Mouse (Mus musculus): ENCODE data around the gene Shld1. TPM values are rescaled to one million over a fixed set of nuclear protein-coding genes. Genes with fewer than 3 reads are reported as not detected.

Gene Shld1
- polyA plus RNA-seq, 1 experiment from 2014 or later, result 14.1 TPM

DNA sequence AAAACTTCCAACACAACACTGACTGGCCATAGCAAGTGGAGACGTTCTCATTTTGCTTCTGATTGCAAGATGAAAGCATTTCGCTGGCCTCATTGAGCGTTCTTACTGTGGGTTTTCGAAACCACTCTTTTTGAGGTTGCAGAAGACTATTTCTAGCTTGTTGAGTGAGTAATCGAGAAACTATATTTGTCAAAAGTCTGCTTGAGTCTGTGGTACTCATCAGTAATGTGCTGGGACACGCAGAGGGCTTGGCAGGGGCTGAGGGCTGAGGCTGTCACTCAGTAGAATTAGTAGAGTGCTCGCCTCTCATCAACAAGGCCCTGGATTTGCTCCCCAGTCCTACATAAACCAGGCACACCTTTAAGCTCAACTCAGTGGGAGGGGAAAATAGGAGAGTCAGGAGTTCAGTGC lies 1.9 kb downstream of the Shld1 start:
- Histone ChIP-seq H3K27me3 (replicated peaks; ENCODE audit: control insufficient read depth, insufficient read depth, low read length) (no peaks in the 10 kb centered on the region), H3K9ac (ENCODE audit: low read depth, low read length) (no peak overlapping the region)

DNA sequence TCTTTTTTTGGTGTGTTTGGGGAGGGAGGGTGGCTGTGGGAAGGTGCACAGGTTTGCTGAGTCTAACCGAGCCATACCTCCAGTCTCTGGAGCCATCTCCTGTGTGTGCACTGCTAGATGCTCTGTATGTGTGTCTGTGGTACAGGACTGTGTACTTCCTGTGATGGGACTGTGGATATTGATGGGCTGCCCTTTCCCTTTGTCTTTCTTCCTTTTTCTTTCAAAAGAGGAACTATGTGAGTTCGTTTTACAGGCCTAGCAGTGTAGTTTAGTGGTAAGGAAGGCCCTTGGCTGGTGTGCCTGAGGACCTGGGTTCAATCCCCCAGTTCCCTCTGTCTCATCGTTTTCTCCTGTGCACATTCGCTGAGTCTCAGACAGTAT lies 2.4 kb downstream of the Shld1 start:
- Histone ChIP-seq H3K9me3 (ENCODE audit: control insufficient read depth, low read length) (no peaks in the 10 kb centered on the region), H3K4me1 (replicated peaks; ENCODE audit: control insufficient read depth, insufficient read depth, low read length) (peaks cover 37% of the 10 kb centered on the region)

More for the DNA sequence above, 1.9 kb downstream of the Shld1 start:
- Histone ChIP-seq H3K9me3 (ENCODE audit: control insufficient read depth, low read length) (no peaks in the 10 kb centered on the region), H3K4me1 (replicated peaks; ENCODE audit: control insufficient read depth, insufficient read depth, low read length) (peaks cover 33% of the 10 kb centered on the region), H3K4me2 (no peak overlapping the region), H3K36me3 (ENCODE audit: control insufficient read depth, insufficient read depth, low read length) (no peaks in the 10 kb centered on the region), H3K4me3 (ENCODE audit: low read depth, low read length) (no peak overlapping the region), H3K27ac (ENCODE audit: low read depth, low read length) (peak overlapping the region; percentile 66; the same call in 1 of the 2 replicates)
- no peak for DNase-seq (ENCODE audit: low spot score)
- ATAC-seq (replicated peaks; ENCODE audit: low FRiP score), result no peak
- WGBS, result 85% methylated on average over 7 of the region's 7 CpGs

DNA sequence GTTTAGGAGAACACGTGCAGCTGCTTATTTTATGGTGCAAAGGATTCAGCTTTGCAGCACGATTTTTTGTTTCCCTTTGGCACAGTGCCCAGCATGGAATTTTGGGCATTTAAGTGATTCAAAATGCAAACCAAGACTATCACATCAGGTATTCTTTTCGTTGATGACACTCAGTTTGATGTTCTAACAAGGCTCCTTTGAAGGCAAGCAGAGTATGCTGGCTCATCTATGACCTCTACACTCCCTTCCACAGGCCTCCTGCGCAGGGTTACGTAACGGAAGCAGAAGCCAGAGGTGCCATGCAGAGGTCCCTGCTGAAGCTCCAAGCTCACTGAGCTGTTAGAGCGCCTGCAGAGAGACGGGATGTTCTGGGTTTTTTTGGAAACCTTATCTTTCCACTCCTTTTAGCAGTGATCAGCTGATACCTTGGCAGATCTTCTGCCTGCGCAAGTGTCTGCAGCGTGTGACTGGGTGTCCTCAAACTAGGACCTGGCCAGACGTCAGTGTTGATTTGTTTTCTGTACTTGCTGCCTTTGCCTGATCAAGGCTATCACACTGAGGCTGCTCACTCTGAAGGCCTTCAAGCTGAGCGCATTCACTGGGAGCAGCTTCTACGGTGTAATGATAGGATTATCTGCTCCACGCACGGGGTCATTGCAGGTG lies 3.0 kb downstream of the Shld1 start:
- H3K9ac ChIP-seq (ENCODE audit: low read depth, low read length), result no peak overlapping the region
- H3K9me3 ChIP-seq (ENCODE audit: control insufficient read depth, low read length), result no peaks in the 10 kb centered on the region
- H3K4me2 ChIP-seq, result peak overlapping the region; percentile 5
- peaks cover 37% of the 10 kb centered on the region for H3K4me1 ChIP-seq (replicated peaks; ENCODE audit: control insufficient read depth, insufficient read depth, low read length)
- H3K4me3 ChIP-seq (ENCODE audit: low read depth, low read length), result no peak overlapping the region
- ATAC-seq (replicated peaks; ENCODE audit: low FRiP score), result peak; percentile 77
- H3K27me3 ChIP-seq (replicated peaks; ENCODE audit: control insufficient read depth, insufficient read depth, low read length), result no peaks in the 10 kb centered on the region
- H3K36me3 ChIP-seq (ENCODE audit: control insufficient read depth, insufficient read depth, low read length), result no peaks in the 10 kb centered on the region
- 49% methylated on average over 15 of the region's 15 CpGs for WGBS
- peak overlapping the region; percentile 66 for H3K27ac ChIP-seq (ENCODE audit: low read depth, low read length)
- DNase-seq (ENCODE audit: low spot score), result no peak

More for the DNA sequence above, 2.4 kb downstream of the Shld1 start:
- no peak overlapping the region for H3K4me3 ChIP-seq (ENCODE audit: low read depth, low read length)
- ATAC-seq (replicated peaks; ENCODE audit: low FRiP score), result no peak
- no peaks in the 10 kb centered on the region for H3K36me3 ChIP-seq (ENCODE audit: control insufficient read depth, insufficient read depth, low read length)
- 51% methylated on average over 4 of the region's 4 CpGs for WGBS
- DNase-seq (ENCODE audit: low spot score), result no peak
- H3K4me2 ChIP-seq, result no peak overlapping the region
- peak overlapping the region; percentile 66 for H3K27ac ChIP-seq (ENCODE audit: low read depth, low read length)
- H3K27me3 ChIP-seq (replicated peaks; ENCODE audit: control insufficient read depth, insufficient read depth, low read length), result no peaks in the 10 kb centered on the region
- H3K9ac ChIP-seq (ENCODE audit: low read depth, low read length), result no peak overlapping the region

DNA sequence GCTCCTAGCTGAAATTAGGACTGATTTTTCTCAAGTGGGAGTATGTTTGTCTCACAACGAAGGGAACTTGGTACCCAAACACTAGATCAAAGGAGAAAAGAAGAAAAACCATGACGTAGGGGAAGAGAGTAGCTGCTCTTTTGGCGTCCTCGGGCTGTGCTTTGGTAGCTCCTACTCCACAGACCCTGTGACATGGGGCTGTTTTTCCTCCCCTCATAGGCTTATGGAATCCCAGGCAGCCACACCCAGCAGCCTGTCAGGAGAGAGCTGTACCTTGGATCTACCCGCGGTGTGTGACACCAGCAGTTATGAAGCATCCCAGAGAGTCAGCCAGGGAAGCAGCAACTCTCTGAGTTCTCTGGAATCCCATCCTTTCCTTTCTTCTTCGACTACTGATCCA lies 5.0 kb downstream of the Shld1 start:
- H3K27me3 ChIP-seq (replicated peaks; ENCODE audit: control insufficient read depth, insufficient read depth, low read length), result no peaks in the 10 kb centered on the region
- no peak overlapping the region for H3K27ac ChIP-seq (ENCODE audit: low read depth, low read length)
- ATAC-seq (replicated peaks; ENCODE audit: low FRiP score) (no peak), DNase-seq (ENCODE audit: low spot score) (no peak)
- H3K4me3 ChIP-seq (ENCODE audit: low read depth, low read length), result no peak overlapping the region
- no peak overlapping the region for H3K4me2 ChIP-seq
- H3K9me3 ChIP-seq (ENCODE audit: control insufficient read depth, low read length), result no peaks in the 10 kb centered on the region
- H3K4me1 ChIP-seq (replicated peaks; ENCODE audit: control insufficient read depth, insufficient read depth, low read length), result peaks cover 50% of the 10 kb centered on the region
- H3K36me3 ChIP-seq (ENCODE audit: control insufficient read depth, insufficient read depth, low read length), result no peaks in the 10 kb centered on the region
- H3K9ac ChIP-seq (ENCODE audit: low read depth, low read length), result no peak overlapping the region
- WGBS, result 71% methylated on average over 7 of the region's 7 CpGs

DNA sequence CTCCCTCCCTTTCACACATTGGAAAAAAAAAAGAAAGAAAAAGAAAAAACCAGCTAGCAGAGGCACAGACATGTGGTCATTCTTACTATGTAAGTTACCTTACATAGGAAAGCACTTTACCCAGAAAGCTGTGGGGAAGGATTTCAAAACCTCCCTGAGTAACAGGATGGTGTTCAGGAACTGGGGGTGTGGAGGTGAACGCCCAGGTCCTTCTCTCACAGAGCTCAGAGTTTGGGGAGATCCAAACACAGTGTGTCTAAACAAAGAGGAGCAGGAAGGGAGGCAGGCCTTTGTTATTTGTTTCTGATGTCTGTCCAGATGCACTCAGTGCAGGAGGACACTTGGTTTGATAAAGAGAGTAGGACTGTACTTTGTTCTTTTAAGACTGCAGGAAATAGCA lies 5.6 kb downstream of the Shld1 start:
- H3K27ac ChIP-seq (ENCODE audit: low read depth, low read length), result no peak overlapping the region
- H3K36me3 ChIP-seq (ENCODE audit: control insufficient read depth, insufficient read depth, low read length), result no peaks in the 10 kb centered on the region
- peaks cover 54% of the 10 kb centered on the region for H3K4me1 ChIP-seq (replicated peaks; ENCODE audit: control insufficient read depth, insufficient read depth, low read length)
- 48% methylated on average over 1 of the region's 1 CpGs for WGBS
- H3K27me3 ChIP-seq (replicated peaks; ENCODE audit: control insufficient read depth, insufficient read depth, low read length), result no peaks in the 10 kb centered on the region
- no peak overlapping the region for H3K4me2 ChIP-seq
- no peak overlapping the region for H3K4me3 ChIP-seq (ENCODE audit: low read depth, low read length)
- no peak for ATAC-seq (replicated peaks; ENCODE audit: low FRiP score)
- no peaks in the 10 kb centered on the region for H3K9me3 ChIP-seq (ENCODE audit: control insufficient read depth, low read length)
- no peak for DNase-seq (ENCODE audit: low spot score)
- H3K9ac ChIP-seq (ENCODE audit: low read depth, low read length), result peak overlapping the region; percentile 12; the same call in 1 of the 2 replicates

DNA sequence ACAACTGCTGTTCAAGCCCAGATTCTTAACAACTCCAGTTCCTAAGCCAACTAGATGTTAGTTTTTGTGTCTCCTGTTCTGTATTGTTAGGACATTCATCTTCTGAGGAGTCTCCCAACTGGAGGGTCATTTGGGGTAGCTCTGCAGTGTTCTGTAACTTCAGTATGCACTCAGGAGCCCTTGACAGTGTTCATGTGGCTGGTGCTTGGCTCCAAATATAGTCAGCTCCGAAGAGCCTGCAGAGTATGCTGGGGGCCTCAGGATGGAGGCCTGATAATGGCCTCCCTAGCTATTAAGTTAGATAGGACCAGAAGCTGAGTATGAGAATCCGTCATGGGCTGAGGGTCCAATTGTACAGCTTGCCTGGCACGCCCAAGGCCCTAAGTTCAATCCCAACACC lies 7.2 kb downstream of the Shld1 start:
- no peaks in the 10 kb centered on the region for H3K27me3 ChIP-seq (replicated peaks; ENCODE audit: control insufficient read depth, insufficient read depth, low read length)
- H3K4me2 ChIP-seq, result no peak overlapping the region
- DNase-seq (ENCODE audit: low spot score) (no peak), ATAC-seq (replicated peaks; ENCODE audit: low FRiP score) (no peak)
- H3K27ac ChIP-seq (ENCODE audit: low read depth, low read length), result no peak overlapping the region
- H3K36me3 ChIP-seq (ENCODE audit: control insufficient read depth, insufficient read depth, low read length), result no peaks in the 10 kb centered on the region
- no peaks in the 10 kb centered on the region for H3K9me3 ChIP-seq (ENCODE audit: control insufficient read depth, low read length)
- no peak overlapping the region for H3K9ac ChIP-seq (ENCODE audit: low read depth, low read length)
- 65% methylated on average over 3 of the region's 3 CpGs for WGBS
- H3K4me1 ChIP-seq (replicated peaks; ENCODE audit: control insufficient read depth, insufficient read depth, low read length), result peaks cover 54% of the 10 kb centered on the region
- no peak overlapping the region for H3K4me3 ChIP-seq (ENCODE audit: low read depth, low read length)

DNA sequence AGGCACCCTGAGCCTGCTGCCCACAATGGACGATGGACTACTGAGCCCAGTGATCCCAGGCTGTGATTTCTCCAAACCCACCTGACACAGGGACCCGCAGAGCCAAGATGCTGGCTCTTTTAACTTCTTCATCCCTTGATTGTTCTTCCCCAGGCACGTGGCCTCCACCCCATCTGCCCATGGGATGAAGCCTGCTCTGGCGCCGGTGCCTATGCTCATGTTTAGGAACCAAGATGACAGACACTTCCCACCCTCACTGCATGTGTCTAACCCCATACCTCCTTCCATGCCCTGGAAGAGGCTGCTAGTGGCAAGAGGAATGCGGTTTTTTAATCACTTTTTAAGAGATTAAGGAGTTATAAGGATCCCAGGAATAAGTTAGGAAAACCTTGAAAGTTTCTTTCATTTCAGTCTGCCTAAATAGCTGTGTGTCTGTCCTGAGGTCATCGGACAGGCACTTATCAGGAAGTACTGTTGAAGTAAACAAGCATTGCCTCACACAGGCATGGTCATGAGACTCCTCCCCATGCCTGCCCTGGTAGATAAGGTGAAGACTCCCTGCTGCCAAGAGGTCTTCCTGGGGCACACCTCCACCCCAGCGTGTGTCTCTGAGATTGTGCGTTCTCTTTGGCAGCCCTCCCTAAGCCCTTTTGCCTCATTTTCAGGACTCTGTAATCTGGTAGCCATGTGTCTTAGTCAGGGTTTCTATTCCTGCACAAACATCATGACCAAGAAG lies 8.8 kb downstream of the Shld1 start:
- no peaks in the 10 kb centered on the region for H3K9me3 ChIP-seq (ENCODE audit: control insufficient read depth, low read length)
- H3K4me2 ChIP-seq, result peak overlapping the region; percentile 56
- H3K27me3 ChIP-seq (replicated peaks; ENCODE audit: control insufficient read depth, insufficient read depth, low read length), result no peaks in the 10 kb centered on the region
- 0 out of 2 replicates have a peak overlapping the region, but pooled peaks have one; percentile 14 for H3K4me3 ChIP-seq (ENCODE audit: low read depth, low read length)
- H3K4me1 ChIP-seq (replicated peaks; ENCODE audit: control insufficient read depth, insufficient read depth, low read length), result peaks cover 43% of the 10 kb centered on the region
- H3K36me3 ChIP-seq (ENCODE audit: control insufficient read depth, insufficient read depth, low read length), result no peaks in the 10 kb centered on the region
- peak; percentile 98 for ATAC-seq (replicated peaks; ENCODE audit: low FRiP score)
- H3K9ac ChIP-seq (ENCODE audit: low read depth, low read length), result peak overlapping the region; percentile 44; the same call in 1 of the 2 replicates
- peak overlapping the region; percentile 80 for H3K27ac ChIP-seq (ENCODE audit: low read depth, low read length)
- DNase-seq (ENCODE audit: low spot score), result peak; percentile 63
- 44% methylated on average over 9 of the region's 9 CpGs for WGBS

DNA sequence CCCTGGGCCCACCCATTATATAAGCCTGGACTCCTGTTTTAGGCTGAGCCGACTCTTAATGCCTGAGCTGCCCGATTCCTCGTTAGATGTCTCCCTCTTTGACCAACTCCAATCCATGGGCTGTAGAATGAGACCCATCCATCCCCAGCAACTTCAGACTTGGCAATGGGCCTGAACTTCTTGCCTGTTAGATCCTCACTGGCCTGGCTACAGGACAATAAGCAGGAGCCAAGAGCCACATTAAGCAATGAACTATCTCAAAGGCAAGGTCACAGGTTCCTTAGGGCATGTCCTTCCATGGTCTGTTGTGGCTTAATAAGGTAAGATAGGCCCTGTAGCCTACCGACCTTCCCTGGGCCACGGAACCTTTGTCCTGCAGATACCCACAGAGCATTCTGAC lies 9.8 kb downstream of the Shld1 start:
- Histone ChIP-seq H3K4me3 (ENCODE audit: low read depth, low read length) (no peak overlapping the region), H3K9me3 (ENCODE audit: control insufficient read depth, low read length) (no peaks in the 10 kb centered on the region), H3K27me3 (replicated peaks; ENCODE audit: control insufficient read depth, insufficient read depth, low read length) (no peaks in the 10 kb centered on the region), H3K27ac (ENCODE audit: low read depth, low read length) (peak overlapping the region; percentile 56), H3K4me1 (replicated peaks; ENCODE audit: control insufficient read depth, insufficient read depth, low read length) (peaks cover 43% of the 10 kb centered on the region), H3K4me2 (no peak overlapping the region), H3K9ac (ENCODE audit: low read depth, low read length) (no peak overlapping the region), H3K36me3 (ENCODE audit: control insufficient read depth, insufficient read depth, low read length) (no peaks in the 10 kb centered on the region)
- ATAC-seq (replicated peaks; ENCODE audit: low FRiP score), result no peak
- 80% methylated on average over 5 of the region's 5 CpGs for WGBS
- no peak for DNase-seq (ENCODE audit: low spot score)

DNA sequence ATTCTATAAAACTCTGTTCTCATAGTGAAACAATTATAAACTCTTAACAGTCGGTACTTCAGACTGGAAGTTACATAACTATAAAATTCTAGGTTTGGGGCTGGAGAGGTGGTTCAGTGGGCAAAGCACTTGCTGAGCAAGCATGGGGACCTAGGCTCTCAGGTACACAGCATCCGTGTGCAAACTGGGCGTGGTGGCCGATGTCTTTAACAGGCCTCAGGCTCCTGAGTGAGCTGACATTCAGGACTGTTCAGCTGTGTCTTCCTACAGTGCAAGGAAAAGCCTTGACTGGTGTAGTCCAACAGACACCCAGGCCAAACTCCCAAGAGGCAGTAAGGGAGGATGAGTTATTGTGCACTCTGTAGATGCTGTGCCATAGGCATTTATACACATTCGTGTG lies 10.5 kb downstream of the Shld1 start:
- peaks cover 43% of the 10 kb centered on the region for H3K4me1 ChIP-seq (replicated peaks; ENCODE audit: control insufficient read depth, insufficient read depth, low read length)
- H3K9ac ChIP-seq (ENCODE audit: low read depth, low read length), result no peak overlapping the region
- H3K27me3 ChIP-seq (replicated peaks; ENCODE audit: control insufficient read depth, insufficient read depth, low read length), result no peaks in the 10 kb centered on the region
- DNase-seq (ENCODE audit: low spot score) (no peak), ATAC-seq (replicated peaks; ENCODE audit: low FRiP score) (no peak)
- H3K36me3 ChIP-seq (ENCODE audit: control insufficient read depth, insufficient read depth, low read length), result no peaks in the 10 kb centered on the region
- no peaks in the 10 kb centered on the region for H3K9me3 ChIP-seq (ENCODE audit: control insufficient read depth, low read length)
- H3K4me2 ChIP-seq, result no peak overlapping the region
- no peak overlapping the region for H3K27ac ChIP-seq (ENCODE audit: low read depth, low read length)
- H3K4me3 ChIP-seq (ENCODE audit: low read depth, low read length), result no peak overlapping the region
- WGBS, result 76% methylated on average over 5 of the region's 5 CpGs
